Mouse (Mus musculus): ENCODE measurements around the gene Map7d1.

The Map7d1 gene

GRCm38 (mm10) chr4:126269292-126269691 is 13.1 kb upstream of the Map7d1 start:
- DNase-seq (ENCODE audit: low read depth, low spot score), result no peak

DNA sequence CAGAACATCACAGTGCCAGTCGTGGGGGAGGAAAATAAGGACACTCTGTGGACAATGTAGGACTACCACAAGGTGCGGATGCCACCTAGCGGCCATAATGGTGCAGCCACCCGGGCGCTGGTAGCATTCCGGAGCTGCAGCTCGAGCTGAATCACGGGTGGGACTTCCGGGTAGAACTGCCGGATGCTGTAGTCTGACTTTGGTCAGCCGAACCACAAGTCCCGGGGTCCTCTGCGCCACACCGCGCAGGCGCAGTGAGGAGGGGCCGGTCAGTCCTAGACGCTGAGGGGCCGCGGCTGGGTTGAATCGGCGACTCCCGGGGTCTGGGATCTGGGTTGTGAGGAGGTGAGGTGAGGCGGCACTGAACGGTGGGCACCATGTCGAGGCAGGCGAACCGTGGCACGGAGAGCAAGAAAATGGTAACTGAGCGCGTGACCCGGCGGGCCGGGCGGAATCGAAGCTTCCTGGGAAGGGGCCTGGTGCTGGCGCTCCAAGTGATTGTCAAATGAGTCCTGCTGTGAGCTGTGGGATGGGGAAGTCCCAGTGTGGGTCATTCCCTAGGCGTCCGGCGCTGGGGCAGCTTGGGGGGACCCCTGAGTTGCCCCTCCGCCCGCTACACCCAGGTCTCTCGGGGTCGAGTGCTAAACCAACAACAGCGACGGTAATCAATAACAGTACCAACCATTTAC is 6.1 kb upstream of the Map7d1 start, which contains the start of gene Trappc3:
Gene Trappc3, plus strand, starts transcription at position 207 of the 689 bp plus-strand sequence.
- peak; percentile 98 for DNase-seq (ENCODE audit: low read depth, low spot score)

GRCm38 (mm10) chr4:126261675-126262074 is 5.5 kb upstream of the Map7d1 start:
- no peak for DNase-seq (ENCODE audit: low read depth, low spot score)

DNA sequence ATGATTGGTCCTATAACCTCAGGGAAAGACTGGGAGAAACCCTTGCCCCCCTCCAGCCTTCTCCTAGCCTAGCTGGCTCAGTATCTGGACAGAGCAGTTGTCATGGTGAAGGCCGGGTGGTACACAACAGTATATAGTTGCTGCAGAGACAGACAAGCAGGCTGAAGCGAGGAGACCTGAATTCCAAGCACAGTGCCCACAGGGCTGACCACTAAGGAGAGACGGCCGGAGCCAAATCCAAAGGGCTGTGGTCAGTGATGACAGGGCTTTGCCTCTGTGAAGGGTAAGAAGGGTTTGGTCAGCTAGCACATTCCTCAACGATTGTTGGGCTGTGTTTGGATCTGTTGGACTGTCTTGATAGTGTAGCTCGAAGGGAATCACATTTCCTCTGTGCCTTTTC is 5.1 kb upstream of the Map7d1 start:
- no peak for DNase-seq (ENCODE audit: low read depth, low spot score)

DNA sequence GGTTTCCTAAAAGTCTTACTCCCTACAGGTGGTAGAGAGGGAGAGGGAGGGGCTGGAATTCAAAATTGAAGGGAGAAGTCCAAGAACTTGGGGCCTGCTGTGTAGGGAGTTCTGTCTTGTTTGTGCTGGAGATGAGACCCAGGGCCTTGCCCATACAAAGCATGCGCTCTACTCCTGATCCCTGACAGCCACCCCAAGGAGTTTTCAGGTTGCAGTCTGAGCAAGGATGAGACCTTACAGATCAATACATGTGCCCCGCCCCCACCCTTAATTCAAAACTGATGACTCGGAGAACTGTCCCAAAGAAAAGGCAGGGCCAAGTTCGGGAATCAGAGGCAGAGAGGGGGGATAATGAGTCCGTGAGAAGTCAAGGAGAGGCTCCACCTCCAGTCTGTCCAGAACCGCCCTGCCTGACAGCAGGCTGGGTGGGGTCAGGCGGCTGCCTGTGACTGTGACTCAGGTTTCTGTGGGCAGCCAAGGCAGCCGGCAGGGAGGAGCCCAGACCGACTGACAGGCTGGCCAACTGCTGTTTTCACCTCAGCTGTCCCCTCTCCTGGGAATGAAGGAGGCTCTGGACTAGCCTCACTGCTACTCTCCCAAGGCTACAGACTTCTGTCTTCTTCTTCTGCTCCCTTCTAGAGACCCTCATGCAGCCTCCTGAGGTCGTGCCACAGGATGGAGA is 4.5 kb upstream of the Map7d1 start:
- peak; percentile 80 for DNase-seq (ENCODE audit: low read depth, low spot score)

GRCm38 (mm10) chr4:126259523-126260160 is 3.5 kb upstream of the Map7d1 start:
- DNase-seq (ENCODE audit: low read depth, low spot score), result peak; percentile 84

DNA sequence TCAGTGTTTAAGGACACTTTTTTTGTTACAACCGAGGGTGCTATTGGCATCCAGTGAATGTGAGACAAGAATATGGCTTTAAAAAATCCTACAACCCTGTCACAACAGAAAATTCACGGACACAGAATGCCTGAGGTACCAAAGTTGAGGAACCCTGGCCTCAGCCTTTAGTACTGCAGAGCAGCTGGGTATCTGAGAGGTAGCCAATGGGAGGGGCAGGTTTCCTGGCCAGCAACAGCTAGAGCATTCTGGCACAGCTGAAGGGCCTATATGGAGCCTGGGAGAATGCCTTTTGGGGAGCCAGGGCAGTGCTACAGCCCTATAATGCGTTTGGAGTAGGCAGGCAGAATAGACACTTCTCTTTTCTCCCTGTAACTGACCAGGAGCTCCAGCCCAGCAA is 2.9 kb upstream of the Map7d1 start:
- no peak for DNase-seq (ENCODE audit: low read depth, low spot score)

DNA sequence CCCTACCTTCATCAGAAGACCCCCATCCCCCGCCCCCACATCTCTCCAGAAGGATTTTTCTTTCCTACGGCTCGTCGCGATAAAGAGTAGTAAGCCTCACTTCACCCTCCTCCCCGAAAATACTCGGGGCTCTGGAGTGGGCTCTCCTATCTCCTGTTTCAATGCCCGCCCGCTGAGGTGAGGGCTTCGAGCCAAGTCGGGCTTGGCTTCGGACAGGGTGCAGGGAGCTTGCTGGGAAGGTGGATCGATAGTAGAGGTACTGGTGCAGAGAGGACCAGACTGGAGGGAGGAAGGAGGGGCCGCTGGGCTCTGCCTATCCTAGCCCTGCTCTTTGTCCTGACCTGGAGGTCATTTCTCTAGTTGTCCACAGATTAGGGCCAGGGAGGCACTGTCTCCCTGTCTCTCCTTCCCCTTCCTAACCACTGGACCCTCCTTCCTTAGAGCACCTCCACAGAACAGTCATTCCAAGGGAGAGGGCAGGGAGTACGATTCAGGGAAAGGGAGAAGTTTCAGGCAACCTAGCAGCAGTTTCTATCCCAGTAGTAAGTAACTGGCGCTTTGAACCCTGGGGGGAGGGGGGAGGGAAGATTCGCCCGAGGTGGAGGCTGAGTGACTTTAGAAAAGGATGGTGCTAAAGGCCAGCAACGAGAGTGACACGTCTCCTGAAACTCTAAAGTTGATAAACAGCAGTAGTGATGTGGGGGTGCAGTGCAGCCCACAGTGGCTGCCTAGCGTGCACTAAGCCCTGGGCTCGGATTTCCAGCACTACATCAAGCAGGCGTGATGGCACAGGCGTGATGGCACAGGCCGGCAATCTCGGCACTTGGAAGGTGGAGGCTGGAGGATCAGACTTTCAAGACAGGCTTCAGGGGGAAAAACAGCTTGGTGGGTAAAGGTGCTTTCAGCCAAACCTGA is 1.1 kb upstream of the Map7d1 start:
- DNase-seq (ENCODE audit: low read depth, low spot score), result no peak

DNA sequence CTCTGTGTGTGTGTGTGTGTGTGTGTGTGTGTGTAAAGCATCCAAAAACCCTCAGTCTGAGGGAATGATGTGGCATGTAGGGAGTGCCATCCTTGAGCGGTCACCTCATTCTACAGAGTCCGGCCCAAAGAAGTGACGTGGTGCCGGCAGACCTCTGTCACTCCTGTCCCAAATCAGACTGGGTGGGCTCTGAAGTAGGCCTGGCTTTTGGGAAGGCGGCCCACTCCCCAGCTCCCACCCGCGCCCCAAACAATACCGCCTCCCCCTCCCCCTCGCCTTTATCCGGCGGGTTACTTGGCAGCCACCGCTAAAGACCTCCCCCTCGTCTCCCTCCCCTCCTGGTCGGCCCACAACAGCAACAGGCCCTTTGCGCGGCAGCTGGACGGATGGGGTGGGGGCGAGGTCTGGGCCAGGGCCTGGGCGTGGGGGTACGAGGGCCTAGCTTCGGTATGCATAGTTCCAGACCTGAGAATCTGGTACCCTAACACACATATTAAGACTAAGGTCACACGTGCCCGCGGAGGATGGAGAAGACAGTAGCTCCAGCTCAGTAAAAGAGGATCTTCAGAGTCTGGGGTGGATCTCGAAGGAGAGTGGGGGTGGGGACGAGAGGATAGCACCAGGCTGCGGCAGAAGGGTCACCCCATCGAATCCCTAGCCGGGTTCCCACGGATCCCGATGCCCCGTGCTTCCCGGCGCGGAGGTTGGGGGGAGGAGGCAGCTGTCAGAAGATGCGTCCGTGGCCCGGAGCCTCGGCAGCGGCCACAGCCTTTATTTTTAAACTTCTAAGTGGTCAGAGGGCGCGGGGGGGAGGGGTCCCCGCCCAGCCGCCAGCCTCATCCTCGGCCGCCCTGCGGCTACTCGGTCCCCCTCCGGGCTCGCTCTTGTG is 786 bp downstream of the Map7d1 start:
- peak; percentile 39 for DNase-seq (ENCODE audit: low read depth, low spot score)

DNA sequence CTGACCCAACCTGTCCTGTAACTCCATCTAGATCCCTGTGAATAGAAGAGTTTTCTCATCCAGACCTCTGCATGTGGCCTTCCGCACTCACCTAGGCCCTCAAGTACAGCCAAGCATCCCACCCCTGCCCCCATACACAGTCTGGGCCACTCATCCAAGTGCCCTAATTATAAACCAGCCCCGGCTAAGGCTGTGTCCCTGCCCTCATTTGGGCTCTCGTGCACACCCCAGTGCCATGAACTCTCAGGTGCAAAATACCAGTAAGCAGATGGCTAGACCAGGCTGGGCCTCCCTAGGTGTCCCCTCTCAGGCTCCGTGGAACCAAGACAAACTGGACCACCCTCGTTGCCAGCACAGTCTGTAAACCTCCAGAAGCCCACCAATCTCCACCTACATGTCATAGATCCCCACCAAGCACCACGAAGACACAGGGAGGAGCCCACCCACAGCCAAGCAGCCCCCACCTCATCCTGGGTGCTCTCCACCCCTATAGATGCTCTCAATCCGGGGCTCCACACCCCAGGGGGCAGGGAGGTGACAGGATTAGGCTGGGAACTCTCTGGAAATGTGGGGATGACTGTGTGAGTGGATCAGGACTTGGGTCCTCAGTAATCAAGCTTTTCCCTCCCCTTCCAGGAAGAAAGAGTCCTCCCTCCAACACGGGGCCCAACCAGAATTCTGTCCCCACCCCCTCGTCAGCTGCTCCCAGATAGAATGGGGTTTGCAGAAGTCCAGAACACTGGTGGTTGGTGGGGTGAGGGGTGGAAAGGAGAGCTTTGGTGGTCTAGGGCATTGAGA is 1.6 kb downstream of the Map7d1 start:
- peak; percentile 45 for DNase-seq (ENCODE audit: low read depth, low spot score)

DNA sequence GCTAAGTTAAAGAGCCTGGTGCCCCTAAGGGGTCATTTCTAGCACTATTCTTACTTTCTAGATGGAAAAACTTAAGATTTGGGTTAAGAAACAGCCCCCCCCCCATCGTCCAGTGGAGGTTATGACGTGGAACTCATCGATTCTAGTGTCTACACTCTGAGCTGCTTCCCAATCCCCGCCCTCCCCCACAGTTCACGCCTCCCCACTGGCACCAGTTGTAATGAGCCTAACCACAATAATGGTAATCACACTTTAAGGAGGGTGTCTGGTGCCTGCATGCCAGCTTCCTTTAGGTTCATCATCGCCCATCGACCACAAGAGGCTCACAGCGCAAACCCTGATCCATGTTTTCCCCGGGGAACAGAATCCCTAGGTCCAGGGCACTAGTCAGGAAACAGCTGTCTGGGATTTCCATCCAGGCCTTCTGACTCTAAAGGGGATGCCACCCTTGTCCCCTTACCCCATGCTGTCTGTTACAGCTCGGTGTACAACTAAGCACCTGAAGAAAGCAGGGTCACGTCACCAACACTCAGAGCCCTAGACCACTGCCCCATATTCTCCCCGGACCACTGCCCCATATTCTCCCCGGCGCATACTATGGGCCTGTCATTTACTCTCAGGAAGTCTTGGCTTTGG is 2.4 kb downstream of the Map7d1 start:
- no peak for DNase-seq (ENCODE audit: low read depth, low spot score)

DNA sequence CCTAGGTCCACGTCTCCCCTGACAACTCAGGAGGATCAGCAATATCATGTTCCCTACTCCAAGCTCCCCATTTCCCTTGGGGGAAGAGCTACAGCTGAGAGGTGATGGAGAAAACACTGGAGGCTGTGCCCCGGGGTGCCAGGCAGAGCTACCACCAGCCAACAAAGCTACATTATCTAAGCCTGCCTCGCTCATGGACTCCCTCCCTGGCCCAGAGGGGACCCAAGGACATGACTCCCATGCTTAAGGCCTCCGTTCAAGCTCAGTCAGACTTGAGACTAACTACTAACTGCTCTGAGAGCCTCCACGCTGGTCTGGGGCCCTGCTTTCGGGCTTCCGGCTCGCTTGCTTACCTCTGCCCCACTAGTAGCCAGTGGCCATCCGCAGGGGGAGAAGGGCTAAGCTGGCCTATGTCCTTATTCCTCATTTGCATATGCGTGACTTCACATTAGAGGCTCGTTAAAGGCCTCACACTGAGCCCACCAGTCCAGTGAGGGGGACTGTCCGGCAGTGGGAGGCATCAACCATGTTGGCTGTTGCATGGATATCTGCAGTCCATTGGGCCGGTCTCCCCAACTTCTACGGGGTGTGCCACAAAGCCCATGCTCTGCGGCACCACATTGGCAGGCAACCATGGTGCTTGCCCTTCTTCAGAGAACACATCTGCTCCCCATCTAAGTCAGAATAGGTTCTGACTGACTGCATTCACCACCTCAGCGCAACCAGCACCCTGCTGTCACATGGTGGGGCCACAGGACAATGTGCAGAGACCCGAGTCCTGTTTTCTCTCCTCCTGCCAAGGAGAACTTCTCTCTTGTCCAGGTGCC is 3.5 kb downstream of the Map7d1 start:
- DNase-seq (ENCODE audit: low read depth, low spot score), result no peak

- no peak for DNase-seq (ENCODE audit: low read depth, low spot score)
These were observed 4.4 kb downstream of the Map7d1 start for GRCm38 (mm10) chr4:126251655-126252254.

- no peak for DNase-seq (ENCODE audit: low read depth, low spot score)
These were observed 5.5 kb downstream of the Map7d1 start for GRCm38 (mm10) chr4:126250659-126251058.

DNA sequence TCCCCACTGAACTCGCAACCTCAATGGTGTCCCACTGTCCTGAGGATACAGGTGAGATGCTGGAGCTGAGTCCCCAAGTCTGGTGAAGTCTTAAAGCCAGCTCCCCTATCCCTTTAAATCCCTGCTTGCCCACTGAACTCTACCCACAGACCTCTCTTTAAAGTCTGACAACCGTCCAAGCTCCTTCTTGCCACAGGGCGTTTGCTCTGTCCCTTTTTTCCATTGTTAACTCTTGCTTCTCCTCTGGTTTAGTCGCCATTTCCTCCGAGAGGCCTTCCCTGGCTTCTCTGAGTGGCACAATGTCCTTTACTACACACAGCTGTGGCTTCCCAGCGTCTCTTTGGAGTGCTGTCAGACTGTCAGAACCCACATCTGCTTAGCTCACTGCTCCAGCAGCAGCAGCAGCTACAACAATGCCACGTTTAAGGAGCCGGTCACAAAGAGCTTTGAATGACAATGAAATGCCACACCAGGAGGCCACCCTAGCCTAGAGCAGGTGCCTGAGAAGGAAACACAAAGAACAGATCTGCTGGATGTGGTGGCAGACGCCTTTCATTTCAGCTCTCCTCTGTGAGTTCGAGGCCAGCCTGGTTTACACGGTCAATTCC is 7.8 kb downstream of the Map7d1 start:
- peak; percentile 97 for DNase-seq (ENCODE audit: low read depth, low spot score)

- no peak for DNase-seq (ENCODE audit: low read depth, low spot score)
These were observed 9.8 kb downstream of the Map7d1 start for GRCm38 (mm10) chr4:126246202-126246889.

GRCm38 (mm10) chr4:126242510-126242909 is 13.6 kb downstream of the Map7d1 start:
- DNase-seq (ENCODE audit: low read depth, low spot score), result no peak
